Mouse (Mus musculus) adrenal gland, postnatal 10 days (tissue): ENCODE results near the gene Vash1. TPM values are rescaled to one million over a fixed set of nuclear protein-coding genes. Genes with fewer than 3 reads are reported as not detected.

Experiments
- DNase-seq: peaks from one replicate; pipeline ENCODE4 v3.0.0; 2021; ENCODE audit warnings: mixed read lengths
- total RNA-seq, 2 experiments: library from RNA; stranded (reverse); gene quantifications; 2 replicates each; pipeline ENCODE4 v1.2.3; 2021

The Vash1 gene
- total RNA-seq, 2 experiments from 2014 or later, result 14.7 to 20.6 TPM

GRCm38 (mm10) chr12:86683698-86684097 lies 5.2 kb downstream of the Vash1 start:
- DNase-seq, result no peak

- DNase-seq, result no peak
These were observed 6.8 kb downstream of the Vash1 start for GRCm38 (mm10) chr12:86685275-86685674.

- DNase-seq, result no peak
These were observed 8.2 kb downstream of the Vash1 start for GRCm38 (mm10) chr12:86686551-86687330.

GRCm38 (mm10) chr12:86687445-86687955 lies 9.0 kb downstream of the Vash1 start:
- DNase-seq, result no peak

- no peak for DNase-seq
These were observed 9.6 kb downstream of the Vash1 start for GRCm38 (mm10) chr12:86687971-86688573.

GRCm38 (mm10) chr12:86688917-86689316 lies 10.4 kb downstream of the Vash1 start:
- no peak for DNase-seq

- no peak for DNase-seq
These were observed 12.4 kb downstream of the Vash1 start for GRCm38 (mm10) chr12:86690700-86691485.

GRCm38 (mm10) chr12:86692471-86693356 lies 14.2 kb downstream of the Vash1 start:
- DNase-seq, result no peak

GRCm38 (mm10) chr12:86693389-86693788 lies 14.9 kb downstream of the Vash1 start:
- no peak for DNase-seq

- peak; percentile 25 for DNase-seq
These were observed 15.9 kb downstream of the Vash1 start for GRCm38 (mm10) chr12:86694441-86694840.

GRCm38 (mm10) chr12:86697996-86698395 lies 19.5 kb downstream of the Vash1 start:
- no peak for DNase-seq

GRCm38 (mm10) chr12:86698537-86698936 lies 20.0 kb downstream of the Vash1 start:
- DNase-seq, result no peak

GRCm38 (mm10) chr12:86699965-86700926 lies 21.7 kb downstream of the Vash1 start:
- no peak for DNase-seq

- no peak for DNase-seq
These were observed 22.4 kb downstream of the Vash1 start for GRCm38 (mm10) chr12:86700927-86701310.

GRCm38 (mm10) chr12:86701491-86701890 lies 23.0 kb downstream of the Vash1 start:
- DNase-seq, result no peak

- no peak for DNase-seq
These were observed 24.2 kb downstream of the Vash1 start for GRCm38 (mm10) chr12:86702690-86703089.

- no peak for DNase-seq
These were observed 27.3 kb downstream of the Vash1 start for GRCm38 (mm10) chr12:86705843-86706242.

GRCm38 (mm10) chr12:86714026-86714425 lies 35.5 kb downstream of the Vash1 start:
- no peak for DNase-seq

- peak; percentile 84 for DNase-seq
These were observed 36.9 kb downstream of the Vash1 start for GRCm38 (mm10) chr12:86715401-86715800.

- DNase-seq, result no peak
These were observed 38.5 kb downstream of the Vash1 start for GRCm38 (mm10) chr12:86716962-86717361.
